Mouse (Mus musculus) left cerebral cortex, postnatal 36 days (tissue): Measurements from ENCODE around the gene Hnrnpa2b1. TPM values are rescaled to one million over a fixed set of nuclear protein-coding genes. Genes with fewer than 3 reads are reported as not detected.

ENCODE experiments used
- DNase-seq, 2 experiments: peaks; one replicate each; pipeline ENCODE4 v3.0.0; 2021 to 2022; ENCODE audit warnings: low spot score in 2 of 2, mixed read lengths in 1 of 2
- intact Hi-C: fragments of 180-260 bp; cut with DNase I; formaldehyde crosslinking; loops from one replicate; pipeline ENCODE4 v1.15.1; 2025
- total RNA-seq, 2 experiments: library from RNA; stranded (reverse); gene quantifications; 2 replicates each; pipeline ENCODE4 v1.2.3; 2021

Gene Hnrnpa2b1
- total RNA-seq, 2 experiments from 2014 or later: 350 to 464 TPM

GRCm38 (mm10) chr6:51424537-51424936 is 45.2 kb downstream of the Hnrnpa2b1 start:
- intact Hi-C loops: no loop called here
- no peak for DNase-seq

- DNase-seq: no peak
- intact Hi-C loops: no loop called here
Measured at GRCm38 (mm10) chr6:51423466-51424122, 46.1 kb downstream of the Hnrnpa2b1 start.

GRCm38 (mm10) chr6:51417306-51417936 is 52.3 kb downstream of the Hnrnpa2b1 start:
- intact Hi-C loops: no loop called here
- DNase-seq: no peak

GRCm38 (mm10) chr6:51416433-51416832 is 53.3 kb downstream of the Hnrnpa2b1 start:
- no peak for DNase-seq
- intact Hi-C loops: no loop called here

Other genes with a start within 250 kb of the Hnrnpa2b1 start
- 1 to 10 TPM; 2.7 to 4.3 TPM for gene Nfe2l3, start 37.2 kb downstream of the Hnrnpa2b1 start, total RNA-seq
- gene Cbx3, start 466 bp upstream of the Hnrnpa2b1 start, total RNA-seq: 100 to 1,000 TPM; 127 to 130 TPM
- gene Snx10, start 54.0 kb upstream of the Hnrnpa2b1 start, total RNA-seq: 100 to 1,000 TPM; 110 to 115 TPM